ENCODE assay signal across 7 mouse cellular contexts in the genomic region with DNA sequence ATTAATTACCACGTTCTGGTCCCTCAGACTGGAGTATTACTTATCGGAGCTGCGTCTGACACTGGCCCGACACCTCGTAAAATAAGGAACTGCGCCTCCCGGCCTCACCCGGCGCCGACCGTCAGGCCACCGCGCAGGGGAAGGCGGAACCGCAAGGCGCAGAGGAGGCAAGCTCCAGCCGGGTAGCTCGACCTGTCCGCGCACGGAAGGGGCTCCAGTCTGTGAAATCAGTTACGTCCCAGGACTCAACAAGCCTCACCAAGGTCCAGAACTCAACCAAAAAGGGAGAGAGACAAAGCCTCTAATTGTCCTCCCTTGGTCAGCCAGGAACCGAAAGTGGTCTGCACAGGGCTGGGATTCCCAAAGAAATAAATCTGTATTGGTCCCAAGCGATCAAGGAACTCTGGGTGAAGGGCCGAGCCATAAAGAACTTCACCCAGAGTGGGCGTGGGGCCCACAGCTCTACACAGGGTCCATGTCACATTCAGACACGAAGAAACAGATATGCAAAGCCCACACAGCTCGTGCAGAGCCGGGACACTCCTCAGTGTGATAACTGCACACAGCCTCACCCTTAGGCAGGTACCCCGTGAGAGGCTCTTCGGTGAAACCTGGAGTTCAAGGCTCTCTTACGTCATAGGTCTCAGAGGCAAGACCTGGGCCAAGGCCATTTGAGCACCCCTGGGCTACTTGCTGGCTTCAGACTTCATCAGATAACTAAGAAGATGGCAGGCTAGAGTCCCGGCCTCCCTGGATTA. TPM values are rescaled to one million over a fixed set of nuclear protein-coding genes. Genes with fewer than 3 reads are reported as not detected.
A peak's percentile ranks its signal among the peaks of the same experiment; 100 is the strongest.
DNase-seq lines count a peak whose midpoint lies in the region; ATAC-seq lines count a peak whose summit lies in the region.

No protein-coding gene starts in this region.

- no peak overlapping the region for H3K9ac ChIP-seq in midbrain, embryonic 13.5 days (replicated peaks)
- H3K9ac ChIP-seq in heart, embryonic 14.5 days (ENCODE audit: low read length), result no peak overlapping the region
- no peak overlapping the region for H3K9ac ChIP-seq in limb, embryonic 12.5 days (replicated peaks)
- H3K9ac ChIP-seq in stomach, embryonic 15.5 days, result no peak overlapping the region

- H3K4me2 ChIP-seq in midbrain, embryonic 13.5 days (replicated peaks), result no peak overlapping the region
- H3K4me2 ChIP-seq in heart, embryonic 14.5 days (ENCODE audit: low read length), result peak overlapping the region; percentile 59
- H3K4me2 ChIP-seq in limb, embryonic 12.5 days, result peak overlapping the region; percentile 39
- peak overlapping the region; percentile 35 for H3K4me2 ChIP-seq in stomach, embryonic 15.5 days

- peaks cover 27% of the 10 kb centered on the region for H3K4me1 ChIP-seq in midbrain, embryonic 10.5 days
- H3K4me1 ChIP-seq in midbrain, embryonic 13.5 days (replicated peaks), result peaks cover 18% of the 10 kb centered on the region
- H3K4me1 ChIP-seq in heart, embryonic 14.5 days (ENCODE audit: control insufficient read depth in 2 of 2, insufficient read depth in 2 of 2, low read length in 2 of 2), result peaks cover 0 to 27% of the 10 kb centered on the region in 2 experiments; a peak in 3 of 4 replicates
- H3K4me1 ChIP-seq in limb, embryonic 12.5 days (replicated peaks), result peaks cover 12% of the 10 kb centered on the region
- H3K4me1 ChIP-seq in stomach, embryonic 15.5 days, result peaks cover 22% of the 10 kb centered on the region; the same call in 1 of the 2 replicates

- no peak for ATAC-seq in midbrain, embryonic 13.5 days
- ATAC-seq in heart, embryonic 14.5 days (ENCODE audit: insufficient number of reproducible peaks, insufficient read depth, low FRiP score, low read depth), result no peak
- ATAC-seq in limb, embryonic 12.5 days (ENCODE audit: insufficient number of reproducible peaks, insufficient read depth, low FRiP score, low TSS enrichment, low read depth), result no peak
- ATAC-seq in stomach, embryonic 15.5 days (ENCODE audit: insufficient read depth, low FRiP score, low read depth), result no peak

- H3K27me3 ChIP-seq in midbrain, embryonic 10.5 days (ENCODE audit: low read depth, poor library complexity, severe bottlenecking), result peaks cover 100% of the 10 kb centered on the region
- peaks cover 96% of the 10 kb centered on the region for H3K27me3 ChIP-seq in midbrain, embryonic 13.5 days
- H3K27me3 ChIP-seq in heart, embryonic 14.5 days (ENCODE audit: control insufficient read depth, insufficient read depth, low read length), result peaks cover 93% of the 10 kb centered on the region
- peaks cover 99% of the 10 kb centered on the region for H3K27me3 ChIP-seq in limb, embryonic 12.5 days
- peaks cover 95% of the 10 kb centered on the region for H3K27me3 ChIP-seq in stomach, embryonic 15.5 days (replicated peaks)

- no peak overlapping the region for H3K4me3 ChIP-seq in midbrain, embryonic 10.5 days
- H3K4me3 ChIP-seq in midbrain, embryonic 13.5 days (replicated peaks), result no peak overlapping the region
- H3K4me3 ChIP-seq in heart, embryonic 14.5 days (ENCODE audit: control insufficient read depth in 1 of 2, insufficient read depth in 1 of 2, low read depth in 1 of 2, low read length in 2 of 2), result peak overlapping the region; percentile 31 to 37
- peak overlapping the region; percentile 24 for H3K4me3 ChIP-seq in limb, embryonic 12.5 days (replicated peaks)
- H3K4me3 ChIP-seq in stomach, embryonic 15.5 days (replicated peaks), result peak overlapping the region; percentile 23; the same call in 1 of the 2 replicates

- H3K36me3 ChIP-seq in midbrain, embryonic 10.5 days, result no peaks in the 10 kb centered on the region
- no peaks in the 10 kb centered on the region for H3K36me3 ChIP-seq in midbrain, embryonic 13.5 days
- H3K36me3 ChIP-seq in heart, embryonic 14.5 days (ENCODE audit: control insufficient read depth, insufficient read depth, low read length), result no peaks in the 10 kb centered on the region
- no peaks in the 10 kb centered on the region for H3K36me3 ChIP-seq in limb, embryonic 12.5 days
- no peaks in the 10 kb centered on the region for H3K36me3 ChIP-seq in stomach, embryonic 15.5 days

- WGBS in midbrain, embryonic 10.5 days, result under 1% methylated on average over 33 of the region's 33 CpGs
- WGBS in midbrain, embryonic 13.5 days, result 1% methylated on average over 33 of the region's 33 CpGs
- WGBS in heart, embryonic 14.5 days, result under 1% methylated on average over 33 of the region's 33 CpGs
- under 1% methylated on average over 33 of the region's 33 CpGs for WGBS in limb, embryonic 12.5 days
- WGBS in stomach, embryonic 15.5 days, result 2% methylated on average over 33 of the region's 33 CpGs

- DNase-seq in midbrain, embryonic 10.5 days (ENCODE audit: low spot score), result peak; percentile 57
- DNase-seq in cerebellum, postnatal 10 days, result no peak
- DNase-seq in cerebellum, adult 18-20 months, result no peak

- H3K27ac ChIP-seq in midbrain, embryonic 10.5 days (replicated peaks), result no peak overlapping the region
- H3K27ac ChIP-seq in midbrain, embryonic 13.5 days, result no peak overlapping the region
- H3K27ac ChIP-seq in heart, embryonic 14.5 days (replicated peaks in 1 of 2; ENCODE audit: control insufficient read depth in 1 of 2, insufficient read depth in 1 of 2, low read depth in 2 of 2, low read length in 2 of 2), result no peak overlapping the region
- no peak overlapping the region for H3K27ac ChIP-seq in limb, embryonic 12.5 days
- H3K27ac ChIP-seq in stomach, embryonic 15.5 days, result no peak overlapping the region

- no peaks in the 10 kb centered on the region for H3K9me3 ChIP-seq in midbrain, embryonic 10.5 days (replicated peaks)
- H3K9me3 ChIP-seq in midbrain, embryonic 13.5 days, result no peaks in the 10 kb centered on the region
- no peaks in the 10 kb centered on the region for H3K9me3 ChIP-seq in heart, embryonic 14.5 days (ENCODE audit: control insufficient read depth, low read length)
- no peaks in the 10 kb centered on the region for H3K9me3 ChIP-seq in limb, embryonic 12.5 days
- H3K9me3 ChIP-seq in stomach, embryonic 15.5 days, result no peaks in the 10 kb centered on the region

RNA-seq across cellular contexts. Expression of a gene that starts 6.1 kb away (rescaled TPM):
- 0.05 TPM in 1 of 2 replicates, not detected in the other for polyA plus RNA-seq in midbrain, embryonic 10.5 days (2016; fragmentation: Nextera tagmentation; extraction: Ambion mirVana)
- polyA plus RNA-seq in midbrain, embryonic 13.5 days (2015; fragmentation: Nextera tagmentation; extraction: Ambion mirVana), result 0.13 TPM in 2 replicates
- polyA plus RNA-seq in heart, embryonic 14.5 days (2014; fragmentation: Nextera tagmentation; extraction: Ambion mirVana), result not detected in 2 replicates
- polyA plus RNA-seq in limb, embryonic 12.5 days (2016; fragmentation: Nextera tagmentation; extraction: Ambion mirVana), result 2.8 and 3.1 TPM in 2 replicates
- 0.05 TPM in 1 of 2 replicates, not detected in the other for polyA plus RNA-seq in stomach, embryonic 15.5 days (2015; fragmentation: Nextera tagmentation; extraction: Ambion mirVana)

Comparison
In these comparisons a context has a peak if more than half of its experiments do, and no peak if none do; other contexts are left out.
1. H3K4me3 ChIP-seq: peak in heart, embryonic 14.5 days (2 of 2), limb, embryonic 12.5 days (single experiment) and stomach, embryonic 15.5 days (single experiment); none in midbrain, embryonic 10.5 days (single experiment) and midbrain, embryonic 13.5 days (single experiment).